Mouse (Mus musculus) megakaryocyte progenitor cell, adult 5-6 weeks (primary cell): ENCODE measurements around the gene Fbxo31. TPM values are rescaled to one million over a fixed set of nuclear protein-coding genes. Genes with fewer than 3 reads are reported as not detected.
A peak's percentile ranks its signal among the peaks of the same experiment; 100 is the strongest.

Experiments used
- ATAC-seq: replicated peaks from 2 replicates; pipeline ENCODE4 v1.8.0; 2016; ENCODE audit warnings: mild to moderate bottlenecking, moderate TSS enrichment, inconsistent platforms; ENCODE audit not compliant: poor library complexity
- total RNA-seq, 2 experiments: library from RNA; stranded (forward) in 1 of 2; stranded (reverse) in 1 of 2; fragments of 157-497, 149-512 nt in 1 of 2; fragments of 200-1000 nt in 1 of 2; gene quantifications; 2 replicates each; pipeline versions ENCODE4 v1.2.3 to v1.2.4; 2015 to 2017

Gene Fbxo31
- total RNA-seq, 2 experiments from 2014 or later = 6.6 to 6.9 TPM

GRCm38 (mm10) chr8:121590203-121591177, 11.9 kb upstream of the Fbxo31 start, which contains the start of gene Map1lc3b:
Gene Map1lc3b, plus strand, starts transcription at chr8:121590361.
- ATAC-seq = peak; percentile 67

GRCm38 (mm10) chr8:121589205-121589726, 10.7 kb upstream of the Fbxo31 start:
- ATAC-seq = no peak

- ATAC-seq = peak; percentile 22; the same call in 1 of the 2 replicates
Observed at GRCm38 (mm10) chr8:121588750-121589149, 10.1 kb upstream of the Fbxo31 start.

- peak; percentile 84 for ATAC-seq
Observed at GRCm38 (mm10) chr8:121585159-121585825, 6.7 kb upstream of the Fbxo31 start.

GRCm38 (mm10) chr8:121584730-121585129, 6.1 kb upstream of the Fbxo31 start:
- ATAC-seq = no peak

- no peak for ATAC-seq
Observed at GRCm38 (mm10) chr8:121583653-121584052, 5.0 kb upstream of the Fbxo31 start.

GRCm38 (mm10) chr8:121580465-121580864, 1.9 kb upstream of the Fbxo31 start:
- ATAC-seq = peak; percentile 8; the same call in 1 of the 2 replicates

GRCm38 (mm10) chr8:121577751-121578675, 593 bp downstream of the Fbxo31 start:
- peak; percentile 1 for ATAC-seq

- no peak for ATAC-seq
Observed at GRCm38 (mm10) chr8:121575661-121576060, 2.9 kb downstream of the Fbxo31 start.

- ATAC-seq = peak; percentile 62
Observed at GRCm38 (mm10) chr8:121573275-121573674, 5.3 kb downstream of the Fbxo31 start.

- ATAC-seq = no peak
Observed at GRCm38 (mm10) chr8:121572121-121572520, 6.5 kb downstream of the Fbxo31 start.

- ATAC-seq = no peak
Observed at GRCm38 (mm10) chr8:121570801-121571200, 7.8 kb downstream of the Fbxo31 start.

GRCm38 (mm10) chr8:121570335-121570734, 8.3 kb downstream of the Fbxo31 start:
- peak; percentile 89 for ATAC-seq

- no peak for ATAC-seq
Observed at GRCm38 (mm10) chr8:121568321-121568720, 10.3 kb downstream of the Fbxo31 start.

- ATAC-seq = no peak
Observed at GRCm38 (mm10) chr8:121563701-121564100, 14.9 kb downstream of the Fbxo31 start.

- no peak for ATAC-seq
Observed at GRCm38 (mm10) chr8:121562941-121563351, 15.7 kb downstream of the Fbxo31 start.

GRCm38 (mm10) chr8:121561636-121562345, 16.8 kb downstream of the Fbxo31 start:
- no peak for ATAC-seq

- ATAC-seq = no peak
Observed at GRCm38 (mm10) chr8:121560432-121561100, 18.0 kb downstream of the Fbxo31 start.

GRCm38 (mm10) chr8:121559801-121560200, 18.8 kb downstream of the Fbxo31 start:
- ATAC-seq = no peak
